10 mouse cellular contexts compared by ENCODE assay signal in the genomic region with DNA sequence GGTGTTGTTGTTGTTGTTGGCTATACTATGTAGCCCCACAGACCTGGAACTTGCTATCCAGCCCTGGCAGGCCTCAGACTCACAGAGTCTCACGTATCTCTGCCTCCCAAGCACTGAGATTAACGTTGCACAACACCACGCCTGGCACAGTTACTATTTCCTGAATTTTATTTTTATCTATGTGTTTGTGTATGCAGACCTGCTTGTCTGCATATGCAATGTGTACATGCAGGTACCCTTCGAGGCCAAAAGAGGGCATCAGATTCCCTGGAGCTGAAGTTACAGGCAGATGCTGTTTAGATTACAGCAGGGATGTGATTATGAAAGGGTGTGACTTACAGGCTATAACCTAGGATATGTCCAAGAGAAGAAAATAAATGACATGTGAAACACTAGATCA.
DNase-seq lines count a peak whose midpoint lies in the region; ATAC-seq and TF ChIP-seq lines count a peak whose summit lies in the region.
"Had no signal": no experiment of that assay in that cellular context is flagged by ENCODE, and none has a peak within 500 bp of the region (broad histone marks: within the 10 kb centered on the region; RNA-seq: fewer than 3 reads in every experiment).

No protein-coding gene starts in this region.

- 79% methylated on average over 4 of the region's 4 CpGs for WGBS in kidney, postnatal 0 days
- 84% methylated on average over 4 of the region's 4 CpGs for WGBS in intestine, embryonic 16.5 days
- 76% methylated on average over 4 of the region's 4 CpGs for WGBS in heart, embryonic 10.5 days

- H3K9me3 ChIP-seq in kidney, postnatal 0 days (replicated peaks; ENCODE audit: low read length): no peaks in the 10 kb centered on the region
- H3K9me3 ChIP-seq in intestine, embryonic 16.5 days (ENCODE audit: control insufficient read depth, low read length): no peaks in the 10 kb centered on the region
- H3K9me3 ChIP-seq in heart, embryonic 10.5 days: no peaks in the 10 kb centered on the region
- H3K9me3 ChIP-seq: kidney, embryonic 15.5 days had no signal

- POLR2A ChIA-PET in Patski (lab: Charles Lee): no interaction called here

- no peak overlapping the region for H3K4me3 ChIP-seq in kidney, postnatal 0 days (replicated peaks; ENCODE audit: low read depth, low read length)
- no peak overlapping the region for H3K4me3 ChIP-seq in intestine, embryonic 16.5 days (ENCODE audit: low read length)
- H3K4me3 ChIP-seq in heart, embryonic 10.5 days: no peak overlapping the region
- H3K4me3 ChIP-seq: kidney, embryonic 15.5 days had no signal

- no peak for DNase-seq in kidney, postnatal 0 days (ENCODE audit: low spot score)
- DNase-seq in kidney, adult 18-20 months: no peak
- DNase-seq in Patski (ENCODE audit: low read depth, low spot score): no peak
- peak; percentile 51 for DNase-seq in lung, postnatal 25 days (ENCODE audit: low spot score)
- no peak for DNase-seq in ovary, postnatal 14 days (ENCODE audit: low spot score)
- no peak for DNase-seq in ovary, postnatal 10 days (ENCODE audit: low spot score)
- DNase-seq in heart, embryonic 10.5 days (ENCODE audit: low spot score): no peak
- DNase-seq: cerebellum, adult 9-11 months had no signal

- in situ Hi-C loops in Patski (cut with MboI; ENCODE audit: low pct_unique_long_range_greater_than_20kb): no loop called here

- no peaks in the 10 kb centered on the region for H3K4me1 ChIP-seq in kidney, postnatal 0 days (replicated peaks; ENCODE audit: insufficient read depth, low read length)
- peaks cover 8% of the 10 kb centered on the region; the same call in 1 of the 2 replicates for H3K4me1 ChIP-seq in intestine, embryonic 16.5 days (ENCODE audit: control insufficient read depth, insufficient read depth, low read length)
- peaks cover 8% of the 10 kb centered on the region; the same call in 1 of the 2 replicates for H3K4me1 ChIP-seq in heart, embryonic 10.5 days

- CTCF ChIA-PET in Patski (lab: Charles Lee): interaction anchor here (1.6 kb wide), 1 partner anchor 31 kb away, joined by 4 read pairs; no protein-coding TSS in a partner anchor

- no peaks in the 10 kb centered on the region for H3K27me3 ChIP-seq in kidney, postnatal 0 days (ENCODE audit: insufficient read depth, low read length)
- H3K27me3 ChIP-seq in Patski: no peaks in the 10 kb centered on the region
- H3K27me3 ChIP-seq in intestine, embryonic 16.5 days (replicated peaks; ENCODE audit: control insufficient read depth, insufficient read depth, low read length): no peaks in the 10 kb centered on the region
- no peaks in the 10 kb centered on the region for H3K27me3 ChIP-seq in heart, embryonic 10.5 days (ENCODE audit: insufficient read depth, poor library complexity, severe bottlenecking)
- H3K27me3 ChIP-seq: kidney, embryonic 15.5 days had no signal

- no peak overlapping the region for H3K9ac ChIP-seq in kidney, postnatal 0 days (ENCODE audit: low read depth, low read length)
- H3K9ac ChIP-seq in intestine, embryonic 16.5 days (ENCODE audit: low read depth, low read length): no peak overlapping the region
- H3K9ac ChIP-seq: kidney, embryonic 15.5 days had no signal

- ATAC-seq in kidney, postnatal 0 days (replicated peaks; ENCODE audit: low FRiP score, low read depth): no peak
- no peak for ATAC-seq in Patski
- 0 out of 2 replicates have a peak, but pooled peaks have one; percentile 8 for ATAC-seq in intestine, embryonic 16.5 days

- no peaks in the 10 kb centered on the region for H3K36me3 ChIP-seq in kidney, postnatal 0 days (ENCODE audit: insufficient read depth, low read length)
- H3K36me3 ChIP-seq in intestine, embryonic 16.5 days (ENCODE audit: control insufficient read depth, insufficient read depth, low read length): no peaks in the 10 kb centered on the region
- peaks cover 74% of the 10 kb centered on the region for H3K36me3 ChIP-seq in heart, embryonic 10.5 days
- H3K36me3 ChIP-seq: kidney, embryonic 15.5 days had no signal

- no peak overlapping the region for H3K27ac ChIP-seq in kidney, postnatal 0 days
- no peak overlapping the region for H3K27ac ChIP-seq in intestine, embryonic 16.5 days (ENCODE audit: low read length)
- H3K27ac ChIP-seq in heart, embryonic 10.5 days: no peak overlapping the region
- H3K27ac ChIP-seq: kidney, embryonic 15.5 days had no signal

- no peak overlapping the region for H3K4me2 ChIP-seq in kidney, postnatal 0 days (ENCODE audit: low read length)
- no peak overlapping the region for H3K4me2 ChIP-seq in intestine, embryonic 16.5 days (ENCODE audit: low read depth, low read length)
- H3K4me2 ChIP-seq: kidney, embryonic 15.5 days had no signal

- TF ChIP-seq CTCF in kidney, postnatal 0 days (IDR thresholded peaks at IDR 0.05; ENCODE audit: low read depth): peak; percentile 60; the same call in 1 of the 2 replicates
- peak; percentile 58 for TF ChIP-seq CTCF in Patski (IDR thresholded peaks at IDR 0.05)
